Mouse (Mus musculus): ENCODE results near the gene L2hgdh. TPM values are rescaled to one million over a fixed set of nuclear protein-coding genes. Genes with fewer than 3 reads are reported as not detected.

The L2hgdh gene
- 10 to 100 TPM; 17.3 to 19.9 TPM for total RNA-seq (2021)
- long read RNA-seq, experiment 1, transcript L2hgdh-201 (10 exons, 3,340 nt), result major isoform, 28 of 31 reads
- long read RNA-seq, experiment 1, partial matches to known transcripts, result 1 of 31 reads
- long read RNA-seq, experiment 1, other reads (novel, unspliced or antisense), result 2 of 31 reads
- long read RNA-seq, experiment 2, transcript L2hgdh-201 (10 exons, 3,340 nt), result major isoform, 22 of 24 reads
- long read RNA-seq, experiment 2, partial matches to known transcripts, result 0 of 24 reads
- long read RNA-seq, experiment 2, other reads (novel, unspliced or antisense), result 2 of 24 reads

DNA sequence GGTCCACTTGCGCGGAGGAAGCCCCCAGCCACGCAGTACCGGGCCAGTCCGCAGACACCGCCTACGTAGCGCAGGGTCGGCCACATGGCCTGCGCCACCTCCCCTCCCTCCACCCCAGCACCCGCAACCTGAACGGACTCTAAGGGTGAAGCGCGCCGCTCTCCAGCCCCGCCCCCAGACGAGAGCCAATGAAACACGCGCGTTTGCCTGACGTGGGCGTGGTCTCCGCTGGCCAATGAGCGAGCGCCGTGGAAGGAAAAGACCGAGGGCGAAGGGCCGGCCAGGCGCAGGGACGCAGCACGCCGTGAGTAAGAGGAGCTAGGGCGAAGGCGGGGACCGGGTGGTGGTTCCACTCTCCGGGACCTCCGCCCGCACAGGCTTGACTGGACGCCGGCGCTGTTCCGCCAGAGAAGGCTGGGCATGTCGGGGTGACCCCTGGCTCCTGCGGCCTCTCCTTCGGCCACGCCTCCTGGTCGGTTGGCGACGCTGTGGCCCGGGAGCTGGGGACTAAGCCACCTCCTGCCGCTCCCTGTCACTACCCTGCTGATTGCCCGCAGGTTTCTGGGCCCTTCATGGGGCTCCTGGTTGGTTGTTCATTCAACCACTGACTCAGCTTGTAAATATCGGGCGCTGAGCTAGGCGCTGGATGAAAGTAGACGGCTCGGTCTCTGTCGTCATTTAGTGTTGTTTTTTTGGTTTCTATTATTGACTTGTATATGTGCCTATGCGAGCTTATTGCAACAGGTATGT is at the start of gene L2hgdh, which contains the start of gene Atp5s:
TSS of gene L2hgdh (minus strand) at position 163 of the 750 bp plus-strand sequence.
TSS of gene Atp5s (plus strand) at position 240 of the 750 bp plus-strand sequence.
- TF ChIP-seq CTCF (IDR thresholded peaks at IDR 0.05), result no peak
- peak within 1 kb of the TSS; percentile 89 for H3K27ac ChIP-seq
- peak within 1 kb of the TSS; percentile 78 for H3K4me3 ChIP-seq
- peak; percentile 94 to 95 for DNase-seq (ENCODE audit: extremely low spot score in 1 of 2, low spot score in 2 of 2)
- intact Hi-C loops (cut with DNase I), result loop anchor here (2.0 kb wide), 1 partner anchor 42 kb away; no protein-coding TSS in a partner anchor

- no peak overlapping the region for H3K4me3 ChIP-seq
- H3K27ac ChIP-seq, result no peak overlapping the region
- TF ChIP-seq CTCF (IDR thresholded peaks at IDR 0.05), result no peak
- intact Hi-C loops (cut with DNase I), result no loop called here
- DNase-seq (ENCODE audit: extremely low spot score in 1 of 2, low spot score in 2 of 2), result no peak
Measured at GRCm38 (mm10) chr12:69768841-69769240, 44.2 kb upstream of the L2hgdh start.

GRCm38 (mm10) chr12:69767476-69768258 is 43.0 kb upstream of the L2hgdh start:
- Histone ChIP-seq H3K27ac (no peak overlapping the region), H3K4me3 (no peak overlapping the region)
- intact Hi-C loops (cut with DNase I), result no loop called here
- DNase-seq (ENCODE audit: extremely low spot score in 1 of 2, low spot score in 2 of 2), result no peak
- TF ChIP-seq CTCF (IDR thresholded peaks at IDR 0.05), result no peak

- Histone ChIP-seq H3K4me3 (no peak overlapping the region), H3K27ac (no peak overlapping the region)
- no peak for DNase-seq (ENCODE audit: extremely low spot score in 1 of 2, low spot score in 2 of 2)
- no peak for TF ChIP-seq CTCF (IDR thresholded peaks at IDR 0.05)
- intact Hi-C loops (cut with DNase I), result no loop called here
Measured at GRCm38 (mm10) chr12:69766185-69766904, 41.7 kb upstream of the L2hgdh start.

DNA sequence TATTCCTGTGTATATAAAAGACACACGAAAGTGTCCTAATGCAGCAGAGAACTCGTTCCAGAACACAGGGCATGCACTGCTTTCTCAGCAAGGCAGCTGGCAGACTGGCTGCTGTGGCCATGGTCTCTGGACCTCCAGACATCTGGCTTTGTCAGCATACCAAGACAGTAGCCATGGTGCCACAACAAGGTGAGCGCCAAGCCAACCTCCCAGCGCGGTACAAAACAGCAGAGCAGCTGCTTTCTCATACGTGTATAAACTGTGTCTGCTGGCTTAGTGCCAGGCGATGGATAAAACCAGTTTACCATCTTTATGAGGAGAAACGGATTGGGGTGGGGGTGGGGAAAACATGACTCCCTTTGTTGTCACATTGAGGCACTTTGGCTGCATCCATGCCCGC is 40.9 kb upstream of the L2hgdh start:
- no peak for DNase-seq (ENCODE audit: extremely low spot score in 1 of 2, low spot score in 2 of 2)
- Histone ChIP-seq H3K4me3 (no peak overlapping the region), H3K27ac (no peak overlapping the region)
- intact Hi-C loops (cut with DNase I), result no loop called here
- TF ChIP-seq CTCF (IDR thresholded peaks at IDR 0.05), result no peak

- intact Hi-C loops (cut with DNase I), result no loop called here
- H3K4me3 ChIP-seq, result no peak overlapping the region
- no peak for DNase-seq (ENCODE audit: extremely low spot score in 1 of 2, low spot score in 2 of 2)
- no peak overlapping the region for H3K27ac ChIP-seq
- TF ChIP-seq CTCF (IDR thresholded peaks at IDR 0.05), result no peak
Measured at GRCm38 (mm10) chr12:69761603-69762002, 36.9 kb upstream of the L2hgdh start.

- intact Hi-C loops (cut with DNase I), result no loop called here
Measured at GRCm38 (mm10) chr12:69760743-69761406, 36.2 kb upstream of the L2hgdh start.

DNA sequence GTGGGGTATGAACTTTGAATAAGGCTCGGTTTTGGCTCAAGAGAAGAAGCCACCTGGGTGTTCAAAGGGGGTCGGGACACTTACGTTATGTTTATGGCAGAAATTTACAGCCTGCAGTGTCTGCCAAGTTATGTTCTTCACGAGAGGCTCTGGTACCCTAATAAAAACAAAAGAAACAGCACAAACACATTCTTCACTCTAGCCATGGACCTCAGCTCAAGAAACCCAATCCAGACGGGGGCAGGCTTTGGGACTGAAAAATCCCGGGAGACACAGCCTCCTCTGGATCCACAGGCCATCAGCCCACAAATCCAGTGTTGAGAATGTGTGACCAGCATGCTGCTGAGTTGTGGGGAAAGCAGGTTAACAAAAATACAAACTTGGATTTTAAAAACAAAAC is 35.3 kb upstream of the L2hgdh start:
- Histone ChIP-seq H3K4me3 (no peak overlapping the region), H3K27ac (no peak overlapping the region)
- no peak for TF ChIP-seq CTCF (IDR thresholded peaks at IDR 0.05)
- intact Hi-C loops (cut with DNase I), result no loop called here
- no peak for DNase-seq (ENCODE audit: extremely low spot score in 1 of 2, low spot score in 2 of 2)

More at GRCm38 (mm10) chr12:69760743-69761406, 36.2 kb upstream of the L2hgdh start:
- Histone ChIP-seq H3K27ac (no peak overlapping the region), H3K4me3 (no peak overlapping the region)
- no peak for DNase-seq (ENCODE audit: extremely low spot score in 1 of 2, low spot score in 2 of 2)
- no peak for TF ChIP-seq CTCF (IDR thresholded peaks at IDR 0.05)

DNA sequence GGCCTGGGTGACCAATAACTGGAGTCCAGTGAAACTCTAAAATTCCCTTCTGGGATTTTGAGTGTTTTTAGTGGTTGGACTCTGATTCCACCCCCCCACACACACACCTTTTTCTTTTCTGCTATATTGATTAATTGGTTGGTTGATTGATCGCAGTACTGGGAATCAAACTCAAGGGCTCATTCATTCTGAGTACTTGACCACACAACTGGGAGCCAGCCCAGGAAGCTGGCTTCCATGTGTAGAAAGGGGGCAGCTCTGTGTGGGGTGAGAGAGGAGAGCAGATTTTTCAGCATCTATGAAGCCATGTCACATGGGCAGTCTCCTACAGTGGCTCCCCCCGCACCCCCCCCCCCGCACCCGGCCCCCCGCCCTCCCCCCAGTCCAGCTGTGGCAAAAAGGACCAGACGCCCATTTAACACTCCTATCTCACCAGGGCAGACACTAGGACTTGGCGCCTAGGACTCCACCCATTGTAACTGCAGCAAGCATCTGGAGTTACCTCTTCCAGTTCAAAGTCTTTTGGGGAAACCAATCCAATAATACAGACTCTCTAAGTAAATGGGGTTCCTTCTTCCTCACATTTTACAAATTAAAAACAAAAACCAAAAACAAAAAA is 34.7 kb upstream of the L2hgdh start:
- Histone ChIP-seq H3K4me3 (no peak overlapping the region), H3K27ac (no peak overlapping the region)
- intact Hi-C loops (cut with DNase I), result loop anchor here (5.0 kb wide), 1 partner anchor 133 kb away; the partner anchor contains the start of genes Atl1 and Map4k5
- no peak for DNase-seq (ENCODE audit: extremely low spot score in 1 of 2, low spot score in 2 of 2)
- TF ChIP-seq CTCF (IDR thresholded peaks at IDR 0.05), result no peak

Data from left cerebral cortex, adult 2 months (tissue).